Mouse (Mus musculus): ENCODE data around the gene Nap1l4.

- no peak for TF ChIP-seq HCFC1 (IDR thresholded peaks at IDR 0.05; ENCODE audit: borderline replicate concordance, insufficient read depth, low read length)
- no peak for TF ChIP-seq ZC3H11A (IDR thresholded peaks at IDR 0.05; ENCODE audit: borderline replicate concordance, low read depth, low read length)
- TF ChIP-seq ZNF384 (IDR thresholded peaks at IDR 0.05; ENCODE audit: low read depth, low read length), result no peak
These were observed 39.1 kb upstream of the Nap1l4 start for GRCm38 (mm10) chr7:143588006-143588405.
